Mouse (Mus musculus) intestine, embryonic 16.5 days (tissue): ENCODE measurements around the gene Syn2. TPM values are rescaled to one million over a fixed set of nuclear protein-coding genes. Genes with fewer than 3 reads are reported as not detected.

Experiments
- ATAC-seq: fragments of 200-750 bp; cut with Nextera tagmentation; 2 replicates; pipeline ENCODE4 v1.8.0; 2017; ENCODE audit warnings: moderate TSS enrichment, moderate library complexity
- H3K27ac ChIP-seq: fragments of 300-500 bp; sonication (generic); 2 replicates; pipeline ENCODE4 v1.5.1; 2014; ENCODE audit warnings: mild to moderate bottlenecking, low read length
- H3K27me3 ChIP-seq: fragments of 300-500 bp; sonication (generic); replicated peaks from 2 replicates; pipeline ENCODE4 v1.6.1; 2014; ENCODE audit warnings: low read length, control low read depth, mixed read lengths; ENCODE audit not compliant: control insufficient read depth, insufficient read depth
- H3K36me3 ChIP-seq: fragments of 300-500 bp; sonication (generic); 2 replicates; pipeline ENCODE4 v1.6.1; 2014; ENCODE audit warnings: low read length, control low read depth; ENCODE audit not compliant: control insufficient read depth, insufficient read depth
- H3K4me1 ChIP-seq: fragments of 300-500 bp; sonication (generic); 2 replicates; pipeline ENCODE4 v1.6.1; 2014; ENCODE audit warnings: low read length, control low read depth, mixed read lengths; ENCODE audit not compliant: control insufficient read depth, insufficient read depth
- H3K4me2 ChIP-seq: fragments of 300-500 bp; sonication (generic); 2 replicates; pipeline ENCODE4 v1.6.1; 2014; ENCODE audit warnings: low read depth, low read length, control low read depth
- H3K4me3 ChIP-seq: fragments of 300-500 bp; sonication (generic); 2 replicates; pipeline ENCODE4 v1.5.1; 2014; ENCODE audit warnings: mild to moderate bottlenecking, low read length
- H3K9ac ChIP-seq: fragments of 300-500 bp; sonication (generic); 2 replicates; pipeline ENCODE4 v1.6.1; 2014; ENCODE audit warnings: low read depth, low read length
- H3K9me3 ChIP-seq: fragments of 300-500 bp; sonication (generic); 2 replicates; pipeline ENCODE4 v1.6.1; 2016; ENCODE audit warnings: low read length, control low read depth; ENCODE audit not compliant: control insufficient read depth
- WGBS: fragments of 180-500 bp; shearing (Covaris S2); extraction: QIAGEN DNeasy Blood & Tissue Kit; methylation state at CpG from one replicate; pipeline ENCODE4 v1.1.7; 2014; 5-methylcytosine and 5-hydroxymethylcytosine counted together
- polyA plus RNA-seq: library from polyadenylated mRNA; unstranded; fragments of >200 nt; fragmentation: Nextera tagmentation; extraction: Ambion mirVana; gene quantifications from 2 replicates; pipeline ENCODE4 v1.2.1, GENCODE M21; 2015

Gene Syn2
- polyA plus RNA-seq, 1 experiment from 2014 or later: 0.89 TPM

GRCm38 (mm10) chr6:115252099-115252873, 117.6 kb downstream of the Syn2 start, which contains the start of gene Timp4:
Gene Timp4, minus strand, starts transcription at chr6:115252205.
- peak within 1 kb of the TSS; percentile 55 for H3K4me2 ChIP-seq
- H3K4me1 ChIP-seq: peaks cover 11% of the 10 kb centered on the region
- no peaks in the 10 kb centered on the region for H3K27me3 ChIP-seq
- peak within 1 kb of the TSS; percentile 27 for H3K4me3 ChIP-seq
- peak within 1 kb of the TSS; percentile 53 for H3K9ac ChIP-seq
- ATAC-seq: no peak
- no peaks in the 10 kb centered on the region for H3K9me3 ChIP-seq
- H3K36me3 ChIP-seq: no peaks in the 10 kb centered on the region
- 40% methylated on average over 7 of the region's 10 CpGs for WGBS
- H3K27ac ChIP-seq: no peak within 1 kb of the TSS

GRCm38 (mm10) chr6:115255171-115255570, 120.5 kb downstream of the Syn2 start:
- no peaks in the 10 kb centered on the region for H3K27me3 ChIP-seq
- H3K9me3 ChIP-seq: no peaks in the 10 kb centered on the region
- no peak for ATAC-seq
- no peak overlapping the region for H3K4me2 ChIP-seq
- no peaks in the 10 kb centered on the region for H3K36me3 ChIP-seq
- no peak overlapping the region for H3K27ac ChIP-seq
- H3K9ac ChIP-seq: no peak overlapping the region
- H3K4me1 ChIP-seq: peaks cover 14% of the 10 kb centered on the region
- 77% methylated on average over 3 of the region's 3 CpGs for WGBS
- no peak overlapping the region for H3K4me3 ChIP-seq

- no peaks in the 10 kb centered on the region for H3K27me3 ChIP-seq
- H3K27ac ChIP-seq: no peak overlapping the region
- no peak overlapping the region for H3K4me2 ChIP-seq
- H3K4me3 ChIP-seq: no peak overlapping the region
- peaks cover 2% of the 10 kb centered on the region; the same call in 1 of the 2 replicates for H3K4me1 ChIP-seq
- no peak overlapping the region for H3K9ac ChIP-seq
- ATAC-seq: 0 out of 2 replicates have a peak, but pooled peaks have one; percentile 21
- no peaks in the 10 kb centered on the region for H3K36me3 ChIP-seq
- H3K9me3 ChIP-seq: no peaks in the 10 kb centered on the region
- WGBS: 55% methylated on average over 3 of the region's 3 CpGs
Measured at GRCm38 (mm10) chr6:115260507-115260906, 125.8 kb downstream of the Syn2 start.

- no peak overlapping the region for H3K4me2 ChIP-seq
- no peak overlapping the region for H3K9ac ChIP-seq
- peaks cover 2% of the 10 kb centered on the region; the same call in 1 of the 2 replicates for H3K4me1 ChIP-seq
- no peak for ATAC-seq
- no peaks in the 10 kb centered on the region for H3K27me3 ChIP-seq
- no peak overlapping the region for H3K27ac ChIP-seq
- 74% methylated on average over 5 of the region's 5 CpGs for WGBS
- no peaks in the 10 kb centered on the region for H3K9me3 ChIP-seq
- H3K4me3 ChIP-seq: no peak overlapping the region
- no peaks in the 10 kb centered on the region for H3K36me3 ChIP-seq
Measured at GRCm38 (mm10) chr6:115266791-115267190, 132.1 kb downstream of the Syn2 start.

- Histone ChIP-seq H3K27me3 (no peaks in the 10 kb centered on the region), H3K27ac (no peak overlapping the region), H3K4me1 (peaks cover 8% of the 10 kb centered on the region), H3K9ac (no peak overlapping the region), H3K4me2 (no peak overlapping the region), H3K9me3 (no peaks in the 10 kb centered on the region), H3K36me3 (no peaks in the 10 kb centered on the region), H3K4me3 (no peak overlapping the region)
- 56% methylated on average over 2 of the region's 2 CpGs for WGBS
- ATAC-seq: peak; percentile 79
Measured at GRCm38 (mm10) chr6:115267916-115268315, 133.2 kb downstream of the Syn2 start.

GRCm38 (mm10) chr6:115268551-115269385, 134.1 kb downstream of the Syn2 start:
- H3K9ac ChIP-seq: no peak overlapping the region
- H3K36me3 ChIP-seq: no peaks in the 10 kb centered on the region
- no peak overlapping the region for H3K4me3 ChIP-seq
- H3K27me3 ChIP-seq: no peaks in the 10 kb centered on the region
- H3K9me3 ChIP-seq: no peaks in the 10 kb centered on the region
- peaks cover 8% of the 10 kb centered on the region for H3K4me1 ChIP-seq
- no peak overlapping the region for H3K27ac ChIP-seq
- H3K4me2 ChIP-seq: no peak overlapping the region
- no peak for ATAC-seq
- WGBS: 87% methylated on average over 10 of the region's 10 CpGs

GRCm38 (mm10) chr6:115269561-115269960, 134.9 kb downstream of the Syn2 start:
- H3K4me1 ChIP-seq: peaks cover 8% of the 10 kb centered on the region
- no peaks in the 10 kb centered on the region for H3K36me3 ChIP-seq
- whole genome bisulfite sequencing: 70% methylated on average over 5 of the region's 5 CpGs
- no peak for ATAC-seq
- no peak overlapping the region for H3K9ac ChIP-seq
- no peak overlapping the region for H3K27ac ChIP-seq
- H3K4me2 ChIP-seq: no peak overlapping the region
- no peaks in the 10 kb centered on the region for H3K9me3 ChIP-seq
- no peaks in the 10 kb centered on the region for H3K27me3 ChIP-seq
- no peak overlapping the region for H3K4me3 ChIP-seq

- WGBS: 72% methylated on average over 2 of the region's 2 CpGs
- H3K36me3 ChIP-seq: no peaks in the 10 kb centered on the region
- no peaks in the 10 kb centered on the region for H3K27me3 ChIP-seq
- no peak for ATAC-seq
- no peak overlapping the region for H3K9ac ChIP-seq
- H3K4me1 ChIP-seq: peaks cover 8% of the 10 kb centered on the region
- H3K4me2 ChIP-seq: no peak overlapping the region
- no peak overlapping the region for H3K4me3 ChIP-seq
- no peak overlapping the region for H3K27ac ChIP-seq
- no peaks in the 10 kb centered on the region for H3K9me3 ChIP-seq
Measured at GRCm38 (mm10) chr6:115270085-115270484, 135.4 kb downstream of the Syn2 start.

- ATAC-seq: no peak
Measured at GRCm38 (mm10) chr6:115271326-115271725, 136.6 kb downstream of the Syn2 start.

More at GRCm38 (mm10) chr6:115271326-115271725, 136.6 kb downstream of the Syn2 start:
- no peaks in the 10 kb centered on the region for H3K9me3 ChIP-seq
- H3K4me1 ChIP-seq: peaks cover 8% of the 10 kb centered on the region
- H3K4me2 ChIP-seq: no peak overlapping the region
- no peak overlapping the region for H3K9ac ChIP-seq
- 77% methylated on average over 3 of the region's 3 CpGs for WGBS
- H3K27me3 ChIP-seq: no peaks in the 10 kb centered on the region
- H3K27ac ChIP-seq: no peak overlapping the region
- no peak overlapping the region for H3K4me3 ChIP-seq
- H3K36me3 ChIP-seq: no peaks in the 10 kb centered on the region
